Mouse (Mus musculus): ENCODE data around the gene Tbc1d24.

Tbc1d24 gene

GRCm38 (mm10) chr17:24129246-24129645 is 76.1 kb downstream of the Tbc1d24 start:
- CTCF ChIA-PET: interaction anchor here in 3 of 4 experiments (0.6 to 1.4 kb wide), 6 partner anchors 22 to 1951 kb away, joined by 3 to 16 read pairs (median 4); partner anchors contain the start of genes Abca3 (in 1 of the 3) and Pdpk1 (in 1 of the 3)
- POLR2A ChIA-PET: interaction anchor here in 3 of 4 experiments (0.6 to 1.5 kb wide), 14 partner anchors 8 to 265 kb away, joined by 3 to 11 read pairs (median 5); partner anchors contain the start of gene Ccnf (in 2 of the 3)

- CTCF ChIA-PET: interaction anchor here in 1 of 4 experiments (1.3 kb wide), 1 partner anchor 158 kb away, joined by 3 read pairs; no protein-coding TSS in a partner anchor
Measured at GRCm38 (mm10) chr17:24127592-24127991, 77.8 kb downstream of the Tbc1d24 start.

DNA sequence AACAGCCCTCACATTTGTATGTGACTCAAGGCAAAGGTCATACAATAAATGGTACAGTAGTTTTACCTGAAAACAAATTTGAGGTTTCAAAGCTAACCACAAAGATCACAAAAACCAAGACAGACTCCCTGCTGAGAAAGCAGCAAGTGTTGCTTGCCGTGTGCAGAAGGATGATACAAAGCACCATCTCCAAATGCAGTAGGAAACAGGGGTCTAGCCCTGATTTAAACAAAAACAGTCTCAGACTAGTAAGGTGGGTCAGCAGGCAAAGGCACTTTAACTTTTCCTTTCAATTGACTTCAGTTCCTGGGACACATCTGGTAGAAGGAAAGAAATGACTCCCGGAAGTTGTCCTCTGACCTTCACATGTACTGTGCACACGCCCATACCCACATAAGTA is 78.6 kb downstream of the Tbc1d24 start:
- CTCF ChIA-PET: interaction anchor here in 2 of 4 experiments (0.7 to 1.3 kb wide), 2 partner anchors 52 to 157 kb away, joined by 3 to 5 read pairs; no protein-coding TSS in a partner anchor
- POLR2A ChIA-PET: interaction anchor here in 2 of 4 experiments (0.7 to 2.4 kb wide), 8 partner anchors 9 to 105 kb away, joined by 3 to 10 read pairs (median 3); partner anchors contain the start of genes Atp6v0c (in 1 of the 2) and Pdpk1 (in 1 of the 2)

More at GRCm38 (mm10) chr17:24127592-24127991, 77.8 kb downstream of the Tbc1d24 start:
- POLR2A ChIA-PET: interaction anchor here in 1 of 4 experiments (1.2 to 2.4 kb wide), 5 partner anchors 8 to 74 kb away, joined by 3 to 10 read pairs (median 4); partner anchors contain the start of gene Pdpk1
